Mouse (Mus musculus) testis, postnatal 10 days (tissue): ENCODE data around the gene Syt16.

Experiments
- DNase-seq: peaks from one replicate; pipeline ENCODE4 v3.0.0; 2021; ENCODE audit warnings: low spot score

The Syt16 gene

DNA sequence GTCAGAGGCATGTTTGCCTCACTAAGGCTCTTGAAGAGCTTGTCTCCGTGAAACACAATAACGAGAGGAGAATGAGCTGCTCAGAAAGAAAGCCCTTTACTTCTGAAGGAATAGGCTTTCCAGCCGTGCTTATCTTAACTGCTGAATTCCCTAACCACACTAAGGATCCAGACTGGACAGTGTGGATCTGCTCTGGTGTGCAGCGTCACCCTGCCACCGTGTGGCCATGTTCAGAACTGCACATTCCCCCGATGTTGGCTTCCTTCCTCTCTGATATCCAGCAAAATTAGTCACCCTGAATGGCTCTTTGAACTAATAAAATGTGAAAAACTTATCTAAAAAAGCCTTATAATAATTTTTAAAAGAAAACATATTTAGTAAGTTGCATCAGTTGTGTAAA lies 16.3 kb downstream of the Syt16 start:
- DNase-seq = peak; percentile 93

DNA sequence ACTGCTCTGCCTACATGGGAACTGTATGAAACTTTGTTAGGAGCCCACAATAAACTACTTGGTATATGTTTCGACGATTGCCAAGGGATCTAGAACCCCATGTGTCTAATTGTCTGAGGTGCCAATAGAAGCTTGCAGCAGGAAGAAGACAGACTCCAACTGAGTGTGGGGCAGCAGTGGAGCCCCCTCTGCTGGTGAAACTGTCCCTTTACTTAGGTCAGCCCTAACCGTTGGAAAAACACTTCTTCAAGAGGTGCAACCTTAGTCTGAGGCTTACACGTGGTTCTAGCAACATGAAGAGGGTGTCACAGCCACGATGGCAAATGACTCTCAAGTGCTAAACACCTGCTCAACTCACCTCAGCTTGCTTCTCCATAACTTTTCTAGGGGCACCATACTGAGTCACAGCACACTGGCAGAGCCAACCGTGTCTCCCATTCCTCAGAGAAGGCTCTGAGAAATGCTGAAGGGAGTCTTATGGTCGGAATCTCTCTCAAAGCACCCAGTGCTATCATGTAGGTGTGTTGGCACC lies 17.3 kb downstream of the Syt16 start:
- DNase-seq = peak; percentile 66

DNA sequence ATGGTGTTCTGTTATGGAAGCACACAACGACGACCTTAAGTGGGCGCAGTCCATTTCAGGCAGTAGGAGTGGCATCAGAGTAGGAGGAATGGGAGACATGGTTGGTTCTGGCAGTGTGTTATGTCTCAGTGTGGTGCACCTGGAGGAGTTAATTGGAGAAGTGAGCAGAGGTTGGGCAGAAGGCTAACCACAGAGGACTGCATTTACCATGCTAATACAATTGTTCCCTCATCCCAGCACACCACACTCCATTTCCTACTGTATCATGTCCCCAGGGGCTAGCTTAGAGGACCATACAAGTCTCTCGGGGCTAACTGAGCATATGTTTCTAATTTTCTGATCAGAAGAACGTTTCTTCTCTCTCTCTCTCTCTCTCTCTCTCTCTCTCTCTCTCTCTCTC lies 18.0 kb downstream of the Syt16 start:
- no peak for DNase-seq

DNA sequence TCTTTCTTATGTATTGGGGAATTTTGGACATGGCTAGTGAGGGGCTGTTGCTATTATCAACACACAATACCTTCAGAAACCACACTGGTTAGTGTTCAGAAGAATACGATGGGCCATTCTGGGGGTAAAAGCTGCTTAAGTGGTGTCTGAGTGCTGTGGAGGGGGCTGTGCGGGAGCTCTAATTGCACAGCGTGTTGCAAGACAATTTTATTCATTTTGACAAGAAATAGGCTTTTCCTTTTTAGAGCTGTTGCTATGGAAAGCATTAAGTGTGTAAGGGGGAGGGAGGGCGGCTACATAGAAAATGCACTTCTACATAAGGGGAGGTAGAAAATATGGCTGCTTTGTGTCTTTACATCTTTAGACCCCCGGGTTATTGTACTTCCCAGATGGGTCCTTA lies 25.8 kb downstream of the Syt16 start:
- no peak for DNase-seq

DNA sequence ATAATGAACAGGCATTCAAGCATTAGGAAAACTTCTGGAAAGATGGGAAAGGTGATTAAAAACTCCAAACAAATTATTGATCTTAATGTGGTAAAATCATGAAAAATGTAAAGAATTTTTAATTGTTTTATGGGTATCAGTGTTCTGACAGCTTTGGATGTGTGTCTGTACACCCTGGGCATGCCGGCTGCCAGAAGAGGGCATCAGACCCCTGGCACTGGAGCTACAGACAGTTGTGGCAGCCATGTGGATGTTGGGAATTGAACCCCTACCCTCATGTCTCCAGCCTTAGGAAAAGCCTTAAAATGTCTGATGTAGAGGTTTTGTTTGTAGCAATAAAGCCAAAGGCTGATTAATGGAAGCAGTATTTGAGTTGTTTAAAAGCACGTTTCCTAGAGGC lies 27.5 kb downstream of the Syt16 start:
- no peak for DNase-seq

DNA sequence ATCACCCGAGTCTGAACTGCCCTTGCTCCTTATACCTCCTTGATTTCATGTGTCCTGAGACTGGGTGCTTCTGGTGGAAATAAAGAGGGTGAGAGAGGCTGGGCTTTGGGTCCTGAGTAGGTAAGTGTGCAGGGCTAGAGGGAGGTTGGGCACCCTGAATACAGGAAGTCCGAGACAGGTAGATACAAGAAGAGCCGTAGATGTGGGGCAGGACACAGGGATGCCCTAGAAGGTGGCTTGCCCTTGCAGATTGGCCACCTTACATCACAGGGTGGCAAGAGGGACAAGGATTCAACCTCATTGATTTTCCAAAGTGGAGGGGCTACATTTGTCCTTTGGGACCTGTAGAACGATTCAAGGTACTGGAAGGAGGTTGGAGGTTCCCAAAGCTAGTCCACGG lies 45.8 kb downstream of the Syt16 start:
- DNase-seq = no peak

DNA sequence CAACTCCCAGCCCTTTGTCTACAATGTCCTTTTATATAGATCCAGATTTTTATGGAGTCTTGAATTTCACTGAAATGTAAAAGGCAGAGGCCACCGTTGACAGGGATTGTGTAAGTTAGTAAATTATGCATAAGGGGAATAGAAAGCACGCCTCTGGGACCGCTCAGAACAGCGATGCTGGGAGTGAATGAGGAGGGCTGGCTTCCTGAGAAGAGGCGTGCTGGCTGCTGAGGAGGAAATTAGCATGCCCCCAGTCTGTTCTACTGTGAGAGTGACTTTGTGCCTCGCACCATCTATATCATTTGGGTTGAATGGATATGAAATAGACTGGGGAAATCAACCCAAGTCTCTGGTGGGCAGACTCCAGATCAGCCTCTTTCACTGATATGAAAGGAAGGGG lies 46.3 kb downstream of the Syt16 start:
- no peak for DNase-seq

DNA sequence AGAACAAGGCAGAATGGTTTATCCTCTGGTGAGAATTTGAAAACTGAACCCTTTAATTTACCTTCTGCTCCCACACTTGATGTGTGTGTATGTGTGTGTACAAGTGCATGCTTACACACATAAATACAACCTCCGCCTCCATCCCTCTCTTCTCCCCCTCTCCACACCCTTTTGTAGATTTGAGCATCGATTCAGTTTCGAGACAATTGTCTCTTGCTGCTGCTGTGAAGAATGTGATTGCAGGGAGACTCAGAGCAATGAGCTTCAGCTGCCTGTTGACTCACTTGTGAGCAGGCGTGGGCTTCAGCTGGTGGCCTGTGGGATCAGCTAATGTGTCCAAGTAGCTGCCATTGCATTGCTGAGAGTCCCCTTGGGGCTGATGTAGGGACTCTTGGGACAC lies 46.8 kb downstream of the Syt16 start:
- DNase-seq = no peak

DNA sequence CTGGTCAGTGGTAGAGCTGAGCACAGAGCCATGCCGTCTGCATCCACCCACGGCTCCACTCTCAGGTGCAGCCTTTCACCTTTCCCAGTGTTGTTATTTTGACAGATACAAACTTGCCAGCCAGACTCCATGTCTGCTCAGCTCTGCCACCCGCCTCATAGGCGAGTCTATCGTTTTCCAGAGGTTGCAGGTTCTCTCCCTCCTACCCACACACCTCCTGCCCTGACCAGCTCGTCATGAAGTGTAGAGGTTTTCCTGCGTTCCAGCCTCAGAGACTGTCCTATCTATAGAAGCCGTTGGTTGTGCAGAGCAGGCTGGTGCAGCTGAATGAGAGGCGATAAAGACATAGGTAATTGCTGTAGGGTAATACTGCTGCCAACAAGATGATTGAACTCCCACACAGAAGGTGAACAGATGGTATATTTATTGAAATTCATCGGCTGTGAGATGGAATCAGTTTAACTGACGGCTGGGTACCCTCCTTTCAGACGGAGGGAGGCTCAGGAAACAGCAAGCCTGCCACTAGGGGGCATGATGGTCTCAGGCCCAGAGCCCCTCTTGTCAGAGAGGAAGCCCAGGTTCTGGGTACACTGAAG lies 58.0 kb downstream of the Syt16 start:
- DNase-seq = peak; percentile 66

DNA sequence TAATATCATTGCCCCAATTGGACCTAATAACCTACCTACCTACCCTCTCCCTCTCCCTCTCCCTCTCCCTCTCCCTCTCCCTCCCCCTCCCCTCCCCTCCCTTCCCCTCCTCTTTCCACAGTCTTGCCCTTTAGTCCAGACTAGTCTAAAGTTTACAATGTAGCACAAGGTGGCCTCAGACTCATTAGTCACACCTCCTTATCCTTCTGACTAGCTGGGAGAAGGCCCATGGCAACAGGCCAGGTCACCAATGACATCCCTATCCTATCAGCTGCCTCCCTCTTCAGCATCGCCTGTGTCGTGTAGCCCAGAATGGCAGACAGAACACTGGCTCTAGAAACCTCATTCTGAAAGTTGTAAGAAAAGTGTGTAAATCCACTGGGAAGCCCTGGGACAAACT lies 58.7 kb downstream of the Syt16 start:
- peak; percentile 59 for DNase-seq

DNA sequence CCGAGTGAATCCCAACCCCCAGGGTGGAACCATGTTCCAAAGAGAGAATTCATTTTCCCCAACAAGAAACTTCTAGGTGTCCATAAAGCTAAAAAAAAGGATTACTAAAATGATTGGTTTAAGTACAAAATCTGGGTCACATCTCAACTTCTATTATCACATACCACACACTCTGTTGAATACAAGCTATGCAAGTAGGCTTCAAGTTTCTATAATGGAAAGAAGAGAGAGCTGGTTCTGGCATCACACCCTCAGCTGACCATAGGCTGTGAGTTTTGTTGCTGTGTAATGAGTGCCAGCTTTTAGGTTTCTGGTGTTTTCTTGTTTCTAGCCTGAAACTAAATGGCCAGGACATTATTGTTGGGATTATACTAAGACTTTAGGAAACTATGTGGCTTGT lies 65.1 kb downstream of the Syt16 start:
- no peak for DNase-seq

DNA sequence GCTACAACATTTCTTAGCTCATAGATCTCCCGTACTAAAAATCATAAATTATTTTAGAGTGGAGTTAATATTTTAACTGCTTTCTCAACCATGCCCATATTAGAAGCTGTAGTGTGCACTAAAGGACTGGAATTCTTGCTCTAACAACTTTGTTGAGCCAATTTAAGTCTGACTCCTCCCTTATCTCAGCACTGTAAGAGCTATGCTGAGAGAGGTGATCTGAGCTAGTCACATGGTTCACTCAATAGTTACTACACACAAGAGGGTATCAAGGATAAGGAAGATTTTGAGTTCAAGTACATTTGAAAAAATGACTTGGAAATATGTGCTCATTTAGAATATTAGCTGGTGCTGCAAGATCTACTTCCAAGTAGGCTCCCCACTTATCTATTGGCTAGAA lies 71.5 kb downstream of the Syt16 start:
- no peak for DNase-seq

DNA sequence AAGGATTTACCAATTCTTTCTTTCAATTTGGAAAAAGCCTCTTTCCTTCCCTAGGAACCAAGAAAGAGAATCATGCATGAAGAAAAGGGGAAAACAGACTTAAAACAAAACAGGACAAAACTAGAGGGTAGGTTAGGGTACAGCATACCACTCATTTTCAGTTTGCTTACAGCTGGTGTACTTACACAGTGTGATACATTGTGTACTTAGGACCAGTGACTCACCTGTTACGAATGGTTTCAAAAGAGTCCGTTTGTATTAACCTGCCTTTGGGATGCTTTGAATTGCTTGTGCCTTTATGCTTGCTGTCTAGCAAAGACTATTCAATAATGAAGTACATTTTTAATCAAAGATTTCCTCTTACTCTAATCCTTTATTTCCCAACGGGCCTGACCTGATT lies 78.1 kb downstream of the Syt16 start:
- no peak for DNase-seq

DNA sequence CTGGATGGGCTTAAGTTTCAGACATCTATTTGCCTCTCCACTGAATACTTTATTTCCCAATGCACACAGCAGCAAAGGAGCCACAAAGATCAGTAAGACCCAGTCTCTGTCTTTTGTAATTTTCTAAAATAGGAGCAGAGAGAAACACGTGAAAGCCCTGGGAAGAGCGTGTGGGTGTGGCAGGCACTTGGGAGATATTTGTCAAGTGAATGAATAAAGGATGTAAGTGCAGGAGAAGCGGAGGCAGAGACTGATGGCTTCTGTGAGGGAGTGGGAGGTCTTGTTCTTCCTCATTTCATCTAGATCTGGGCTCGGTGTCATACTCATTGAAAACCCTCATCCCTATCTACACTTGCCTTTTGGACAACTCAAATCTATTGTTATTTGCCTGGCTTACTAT lies 78.6 kb downstream of the Syt16 start:
- no peak for DNase-seq

DNA sequence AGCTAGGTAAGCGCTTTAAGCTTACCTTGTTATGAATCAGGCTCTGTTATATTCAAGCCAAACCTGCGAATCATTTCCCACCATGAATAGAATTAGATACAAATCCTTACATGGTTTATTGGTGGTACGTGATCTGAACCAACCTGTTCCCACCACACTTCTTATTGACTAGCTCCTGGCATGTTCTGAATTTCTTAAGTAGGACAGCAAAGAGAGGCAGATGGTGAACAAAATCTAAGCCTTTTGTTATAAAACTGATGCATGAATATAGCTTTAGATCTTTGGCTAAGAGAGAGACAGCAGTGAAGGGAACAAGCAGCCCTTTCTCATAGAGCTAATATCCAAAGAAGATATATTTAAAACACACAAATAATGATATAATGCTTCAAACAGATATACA lies 83.7 kb downstream of the Syt16 start:
- DNase-seq = no peak

DNA sequence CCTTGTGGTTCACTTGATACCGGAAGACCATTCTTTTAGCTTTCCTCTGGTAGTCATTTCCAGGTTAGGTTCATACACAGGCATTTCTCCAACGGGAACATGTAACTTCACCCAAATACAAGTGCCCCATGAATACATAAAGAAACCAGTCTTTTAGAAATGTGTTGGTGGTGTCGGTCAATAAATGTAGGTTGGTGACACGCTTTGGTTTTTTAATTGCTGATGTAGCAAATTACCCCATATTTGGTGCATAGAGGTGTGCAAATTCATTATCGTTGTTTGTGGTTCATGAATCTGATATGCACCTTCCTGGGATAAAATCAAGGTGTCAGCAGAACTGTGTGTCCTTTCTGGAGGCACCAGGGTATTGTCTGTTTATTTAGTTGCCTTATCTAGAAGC lies 86.9 kb downstream of the Syt16 start:
- no peak for DNase-seq

DNA sequence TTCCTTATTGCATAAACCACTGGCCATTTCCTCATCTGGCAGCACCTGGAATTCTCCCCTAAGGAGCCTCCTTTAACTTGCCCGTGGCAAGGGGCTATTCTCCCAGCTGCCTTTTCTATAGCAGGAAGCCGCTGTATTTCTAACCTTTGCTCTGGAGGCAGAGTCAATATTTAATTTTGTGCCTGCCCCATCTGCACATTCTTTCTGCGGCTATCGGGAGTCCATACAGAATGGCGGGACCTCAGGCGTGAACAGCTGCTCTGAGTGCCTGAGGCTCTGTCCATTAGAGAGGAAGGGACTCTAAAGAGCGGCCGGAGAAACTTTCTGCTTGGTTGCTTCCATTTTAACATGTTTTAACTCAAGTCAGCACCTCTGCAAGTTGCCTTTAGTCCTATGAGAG lies 89.6 kb downstream of the Syt16 start:
- no peak for DNase-seq

DNA sequence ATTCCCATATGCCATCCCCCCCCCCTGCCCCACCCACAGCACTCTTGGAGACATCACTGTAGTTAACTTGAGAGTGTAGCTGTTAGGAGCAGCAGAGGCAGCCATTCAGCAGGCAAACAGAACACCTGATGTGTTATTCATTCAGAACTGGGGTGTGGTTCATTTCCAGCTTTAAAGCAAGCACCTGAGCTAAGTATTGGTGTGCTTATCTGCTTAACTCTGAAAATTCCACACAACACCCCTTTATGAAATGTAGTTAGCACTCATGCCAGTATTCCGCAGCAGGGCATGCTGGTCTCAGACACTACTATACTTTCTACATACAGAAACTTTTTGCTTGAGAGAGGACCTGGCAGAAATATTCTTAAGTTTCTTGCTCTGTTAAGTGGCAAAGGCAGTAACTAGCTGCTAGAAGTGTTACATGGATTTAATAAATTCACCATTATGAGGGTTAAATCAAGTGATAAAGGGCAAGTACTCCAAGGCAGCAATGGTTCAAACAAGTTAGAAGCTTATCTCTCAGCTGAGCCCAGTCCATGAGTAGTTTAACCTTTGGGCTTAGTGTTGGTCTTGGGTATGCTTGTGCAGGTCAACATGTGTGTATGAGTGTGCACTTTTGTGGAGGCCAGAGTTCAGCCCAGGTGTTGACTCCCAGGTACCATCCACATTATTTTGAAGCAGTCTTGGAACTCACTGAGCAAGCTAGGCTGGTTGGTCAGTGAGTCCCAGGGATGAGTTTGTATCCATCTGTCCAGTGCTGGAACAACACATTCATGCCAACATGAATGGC lies 92.1 kb downstream of the Syt16 start:
- no peak for DNase-seq

DNA sequence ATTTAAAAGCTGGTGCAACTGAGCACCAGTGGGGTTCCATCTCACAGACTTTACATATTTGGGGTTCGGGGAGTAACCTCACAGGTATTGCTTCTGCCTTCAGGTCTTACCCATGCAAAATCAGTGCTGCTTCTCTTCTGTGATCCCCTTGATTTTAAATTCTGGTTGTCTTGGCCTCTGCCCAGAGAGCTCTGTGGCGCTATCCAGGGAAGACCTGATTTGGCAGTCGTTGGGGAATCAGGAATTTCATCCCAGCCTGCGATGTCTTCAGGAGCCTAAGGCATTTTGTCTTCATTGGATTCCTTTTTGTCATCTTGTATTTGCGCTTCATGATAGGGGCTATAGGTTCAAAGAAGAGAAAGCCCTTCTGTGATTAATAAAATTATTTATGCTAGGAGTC lies 95.1 kb downstream of the Syt16 start:
- no peak for DNase-seq

DNA sequence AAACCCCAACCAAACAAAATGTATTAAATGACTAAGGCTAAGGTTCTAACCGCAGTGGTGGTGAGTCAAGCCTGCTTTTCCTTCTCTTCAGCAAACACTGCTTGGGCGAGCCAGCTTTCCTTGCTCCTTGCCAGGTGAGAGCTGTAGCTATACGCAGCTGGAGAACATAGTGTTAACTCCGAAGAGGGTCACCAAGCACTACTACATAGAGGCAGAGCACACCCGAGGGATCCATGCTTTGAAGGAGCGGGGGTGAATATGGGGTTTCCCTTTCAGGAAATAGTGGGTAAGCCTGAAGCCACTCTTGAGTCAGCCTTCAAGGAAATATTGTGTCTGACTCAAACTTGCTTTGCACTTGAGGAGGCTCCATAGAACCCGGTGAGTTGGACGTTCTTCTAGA lies 95.6 kb downstream of the Syt16 start:
- no peak for DNase-seq

DNA sequence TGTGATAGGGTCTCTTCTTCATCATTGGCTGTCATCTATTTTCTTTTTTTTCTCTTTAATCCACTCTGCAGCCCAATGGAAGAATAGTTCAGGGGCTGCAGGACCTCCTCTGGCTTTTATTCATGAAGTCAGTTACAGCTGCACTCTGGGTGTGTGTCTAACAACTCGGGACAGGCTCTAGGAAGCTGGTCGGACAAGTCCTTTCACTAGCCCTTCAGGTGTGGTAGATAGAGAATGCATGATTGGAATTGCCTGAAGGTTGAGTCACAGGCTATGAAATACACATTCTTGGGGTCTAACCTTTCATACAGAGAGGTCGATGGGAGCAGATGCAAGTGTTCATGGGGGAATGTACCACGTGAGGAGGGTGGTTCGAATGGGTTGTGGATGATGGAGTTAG lies 97.2 kb downstream of the Syt16 start:
- DNase-seq = no peak

DNA sequence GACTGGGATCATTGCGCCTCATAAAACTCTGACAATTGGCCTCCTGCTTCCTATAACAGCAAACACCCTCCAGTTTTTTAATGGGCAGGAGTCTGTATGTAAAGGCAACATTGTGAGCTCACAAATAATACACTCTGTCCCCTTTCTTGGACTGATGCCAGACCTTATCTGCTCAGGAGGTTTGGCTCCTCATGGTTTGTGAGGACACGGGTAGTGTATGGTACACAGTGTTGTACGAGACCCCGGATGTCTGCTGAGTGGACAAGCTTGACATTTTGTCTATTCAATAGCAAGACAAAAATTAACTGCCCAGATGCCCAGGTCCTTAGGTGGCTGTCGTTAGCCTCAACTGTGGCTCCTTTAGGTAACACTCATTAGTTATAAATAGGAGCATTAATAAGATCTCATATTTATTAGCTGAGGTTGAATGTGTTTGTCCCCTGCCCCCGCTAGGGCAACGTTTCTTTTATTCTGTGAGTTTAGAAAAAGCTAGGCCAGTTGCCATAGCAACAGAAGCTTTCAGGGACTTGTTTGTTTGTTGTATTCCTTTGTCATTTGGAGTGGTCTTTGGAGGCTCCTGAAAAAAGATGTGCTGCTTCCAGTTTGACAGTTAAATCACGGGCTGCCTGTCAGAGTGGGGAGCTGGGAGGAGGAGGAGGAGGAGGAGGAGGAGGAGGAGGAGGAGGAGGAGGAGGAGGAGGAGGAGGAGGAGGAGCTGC lies 101.3 kb downstream of the Syt16 start:
- no peak for DNase-seq

DNA sequence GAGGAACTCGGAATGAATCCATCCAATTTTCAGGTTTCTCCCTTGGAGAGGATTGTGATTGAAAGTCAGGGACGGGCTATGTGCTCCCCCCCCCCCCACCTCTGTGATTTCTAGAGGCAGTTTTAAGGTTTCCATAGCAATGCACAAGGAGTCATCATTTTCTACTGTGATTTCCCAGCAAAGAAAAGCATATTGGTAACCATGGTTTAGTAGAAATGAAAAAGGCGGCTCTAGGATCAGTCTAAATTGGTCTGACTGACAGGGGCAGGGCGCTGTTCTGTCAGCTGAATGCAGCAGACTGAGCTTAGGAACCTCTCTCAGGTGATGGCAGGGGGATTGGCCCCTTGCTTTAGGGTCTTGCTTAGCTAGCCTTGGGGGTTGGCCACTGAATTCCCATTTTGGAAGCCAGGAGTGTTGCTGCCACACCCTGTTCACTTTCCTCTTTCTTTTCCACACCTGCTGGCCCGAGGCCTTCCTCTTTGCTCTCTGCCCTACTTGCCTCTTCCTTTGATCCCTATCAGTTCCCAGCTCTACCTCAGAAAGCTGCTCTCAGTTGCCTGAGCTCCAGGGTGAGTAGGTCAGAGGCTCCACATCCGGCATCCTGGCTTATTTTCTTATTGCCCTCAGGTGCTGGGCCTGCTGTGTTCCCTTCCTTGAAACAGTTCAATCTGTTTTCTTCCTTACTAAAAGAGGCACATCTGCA lies 108.5 kb downstream of the Syt16 start:
- no peak for DNase-seq
